Mouse (Mus musculus) thymus, adult 2 months (tissue): ENCODE data around the gene Hoxb8. TPM values are rescaled to one million over a fixed set of nuclear protein-coding genes. Genes with fewer than 3 reads are reported as not detected.

Source experiments
- DNase-seq: peaks from one replicate; pipeline ENCODE4 v3.0.0; 2021
- H3K27ac ChIP-seq: fragments of 200-500 bp; 2 replicates; pipeline ENCODE4 v1.5.1; 2012; ENCODE audit warnings: low read length, control low read depth; ENCODE audit not compliant: control insufficient read depth, insufficient read depth
- H3K27me3 ChIP-seq: fragments of 200-500 bp; 2 replicates; pipeline ENCODE4 v1.6.1; 2012; ENCODE audit warnings: mild to moderate bottlenecking, low read length, moderate library complexity, mixed read lengths; ENCODE audit not compliant: control insufficient read depth, insufficient read depth
- H3K36me3 ChIP-seq: fragments of 200-500 bp; 2 replicates; pipeline ENCODE4 v1.6.1; 2012; ENCODE audit warnings: mild to moderate bottlenecking, low read length, moderate library complexity; ENCODE audit not compliant: control insufficient read depth, insufficient read depth
- H3K4me1 ChIP-seq: fragments of 200-500 bp; replicated peaks from 2 replicates; pipeline ENCODE4 v1.6.1; 2012; ENCODE audit warnings: low read length; ENCODE audit not compliant: control insufficient read depth, insufficient read depth
- H3K4me3 ChIP-seq: fragments of 200-500 bp; 2 replicates; pipeline ENCODE4 v1.5.1; 2012; ENCODE audit warnings: mild to moderate bottlenecking, low read length, control low read depth, moderate library complexity; ENCODE audit not compliant: control insufficient read depth, insufficient read depth
- CTCF ChIP-seq: fragments of 200-500 bp; IDR thresholded peaks from 2 replicates; pipeline ENCODE4 v1.5.1; 2012; ENCODE audit warnings: mild to moderate bottlenecking, control low read depth, low read length, moderate library complexity, borderline replicate concordance; ENCODE audit not compliant: control insufficient read depth, poor library complexity, insufficient read depth; ENCODE audit errors: extremely low read depth
- POLR2A ChIP-seq: fragments of 200-500 bp; IDR thresholded peaks from 2 replicates; pipeline ENCODE4 v1.6.1; 2012; ENCODE audit warnings: mild to moderate bottlenecking, low read length, control low read depth, moderate library complexity; ENCODE audit not compliant: control insufficient read depth, poor library complexity, insufficient read depth; ENCODE audit errors: extremely low read depth
- WGBS: fragments of 180-500 bp; shearing (Covaris S2); methylation state at CpG from one replicate; pipeline ENCODE4 v1.1.7; 2018; 5-methylcytosine and 5-hydroxymethylcytosine counted together
- polyA plus RNA-seq: library from polyadenylated mRNA; depleted of rRNA; stranded (reverse); fragments of >200 nt; gene quantifications from 2 replicates; pipeline ENCODE4 v1.2.3, GENCODE M21; 2012

The Hoxb8 gene
- polyA plus RNA-seq, 1 experiment, result 0.20 TPM

DNA sequence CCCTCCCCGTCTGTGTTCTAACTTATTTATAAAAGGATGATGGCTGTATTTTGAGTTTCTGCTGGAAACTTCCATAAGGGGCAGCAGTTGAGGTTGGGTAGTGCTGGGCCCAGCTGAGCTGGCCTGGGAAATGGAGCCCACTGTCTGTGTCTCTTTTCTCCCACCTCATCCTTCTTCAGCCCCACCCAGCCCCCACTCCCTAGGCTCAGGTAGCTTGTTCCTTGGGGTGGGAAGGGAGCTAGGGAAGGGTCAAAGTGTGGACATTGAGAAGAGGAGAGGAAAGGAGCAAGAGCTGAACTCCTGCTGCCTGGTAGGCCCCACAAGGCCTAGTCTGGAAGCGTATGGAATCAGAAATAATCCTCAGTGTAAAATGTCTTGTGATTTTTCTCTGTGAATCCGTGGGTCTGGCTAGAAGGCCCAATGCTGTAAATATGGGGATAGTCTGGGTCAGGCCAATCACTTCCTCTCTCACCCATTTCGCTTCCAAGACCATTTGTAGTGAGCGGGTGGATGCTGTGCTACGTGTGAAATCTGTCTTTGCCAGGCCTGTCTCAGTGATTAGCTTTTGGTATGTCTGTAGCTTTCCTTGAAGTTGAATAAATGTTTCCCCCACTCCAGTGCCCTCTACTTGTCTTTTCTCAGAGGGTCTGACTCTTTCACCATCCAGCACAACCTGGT is 23.9 kb downstream of the Hoxb8 start:
- no peak overlapping the region for H3K4me3 ChIP-seq
- no peak overlapping the region for H3K27ac ChIP-seq
- TF ChIP-seq POLR2A, result no peak
- TF ChIP-seq CTCF, result no peak
- no peaks in the 10 kb centered on the region for H3K4me1 ChIP-seq
- H3K27me3 ChIP-seq, result peaks cover 7% of the 10 kb centered on the region
- no peak for DNase-seq
- H3K36me3 ChIP-seq, result no peaks in the 10 kb centered on the region
- 89% methylated on average over 6 of the region's 6 CpGs for WGBS

DNA sequence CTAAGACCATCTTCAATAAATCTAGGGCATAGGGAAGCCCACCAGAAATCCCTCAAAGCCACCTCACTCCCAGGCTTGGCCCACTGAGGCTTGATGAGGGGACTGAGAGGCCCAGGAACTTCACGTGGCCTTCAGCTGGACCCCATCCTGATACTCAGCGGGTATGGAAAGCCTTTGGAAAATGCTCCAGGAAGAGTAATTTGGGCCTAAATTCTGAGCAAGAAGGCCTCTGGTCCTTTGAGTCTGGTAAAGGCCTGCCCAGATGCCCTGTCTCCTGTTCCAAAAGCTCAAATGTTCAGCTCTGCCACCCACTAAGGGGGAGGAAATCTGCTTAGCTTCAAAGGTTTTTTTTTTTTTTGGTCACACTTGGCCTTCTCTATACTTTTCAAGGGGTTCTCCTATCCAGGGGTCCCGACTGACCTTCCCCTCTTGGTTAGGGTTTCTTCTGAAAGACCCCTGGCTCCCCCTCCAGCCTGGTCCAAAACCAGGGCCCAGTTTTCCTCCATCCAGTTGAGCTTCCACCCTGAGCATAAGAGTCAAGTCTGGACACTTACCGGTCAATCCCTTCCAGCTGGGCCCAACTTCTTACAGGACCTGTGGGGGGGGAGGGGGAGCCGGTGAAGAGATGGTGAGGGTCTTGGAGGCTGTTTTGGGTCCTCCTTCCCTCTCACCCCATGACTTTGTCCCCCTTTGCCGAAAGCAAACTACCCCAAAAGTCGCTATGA is 24.6 kb downstream of the Hoxb8 start:
- peaks cover 7% of the 10 kb centered on the region for H3K27me3 ChIP-seq

DNA sequence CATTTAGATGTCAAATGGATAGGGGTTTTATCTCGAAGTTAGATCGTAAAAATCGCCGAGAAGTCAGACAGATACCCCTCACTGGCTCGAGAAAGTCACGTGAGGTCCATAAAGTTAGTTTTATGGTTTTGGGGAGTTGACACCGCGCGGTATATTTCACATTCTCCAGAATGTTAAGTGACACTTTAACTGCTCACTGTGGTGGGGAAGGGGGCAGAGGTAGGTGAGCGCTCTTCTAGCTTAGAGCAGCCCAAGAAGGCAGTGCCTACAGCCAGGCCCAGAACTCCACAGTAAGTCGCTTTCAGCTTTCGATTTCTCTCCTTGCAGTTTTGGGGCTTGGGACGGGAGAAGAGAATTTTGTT is 25.2 kb downstream of the Hoxb8 start:
- no peaks in the 10 kb centered on the region for H3K36me3 ChIP-seq
- 47% methylated on average over 13 of the region's 13 CpGs for WGBS
- peaks cover 6% of the 10 kb centered on the region; the same call in 1 of the 2 replicates for H3K4me1 ChIP-seq
- H3K27ac ChIP-seq, result no peak overlapping the region
- no peak for DNase-seq
- no peak overlapping the region for H3K4me3 ChIP-seq
- TF ChIP-seq CTCF (no peak), POLR2A (no peak)
- H3K27me3 ChIP-seq, result peaks cover 7% of the 10 kb centered on the region

More for the DNA sequence above, 24.6 kb downstream of the Hoxb8 start:
- no peaks in the 10 kb centered on the region for H3K36me3 ChIP-seq
- no peak for DNase-seq
- no peak overlapping the region for H3K27ac ChIP-seq
- WGBS, result 78% methylated on average over 7 of the region's 7 CpGs
- TF ChIP-seq POLR2A (no peak), CTCF (no peak)
- no peak overlapping the region for H3K4me3 ChIP-seq
- H3K4me1 ChIP-seq, result peaks cover 4% of the 10 kb centered on the region; the same call in 1 of the 2 replicates

DNA sequence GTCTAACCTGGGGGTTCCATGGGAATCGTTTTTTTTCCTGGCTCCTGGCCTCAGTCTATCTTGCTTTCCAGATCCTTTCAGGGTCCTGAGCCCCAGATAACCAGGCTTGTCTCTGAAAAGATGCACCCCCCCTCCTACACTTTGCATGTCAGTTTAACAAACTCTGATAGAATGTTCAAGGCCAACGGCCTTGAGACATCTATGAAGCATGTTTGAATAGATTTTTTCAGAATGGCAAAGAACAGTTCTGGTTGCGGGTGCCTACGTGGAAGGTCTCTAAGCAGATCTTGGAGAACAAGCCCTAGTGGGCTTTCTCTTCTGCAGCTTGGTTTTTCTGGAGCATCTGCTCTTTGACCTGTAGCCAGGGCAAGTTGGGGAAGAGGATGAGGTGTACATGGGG is 27.1 kb downstream of the Hoxb8 start:
- Histone ChIP-seq H3K36me3 (no peaks in the 10 kb centered on the region), H3K4me3 (no peak overlapping the region), H3K4me1 (peaks cover 9% of the 10 kb centered on the region; the same call in 1 of the 2 replicates), H3K27me3 (peaks cover 10% of the 10 kb centered on the region), H3K27ac (no peak overlapping the region)
- 65% methylated on average over 4 of the region's 4 CpGs for WGBS
- TF ChIP-seq POLR2A (no peak), CTCF (no peak)
- no peak for DNase-seq

DNA sequence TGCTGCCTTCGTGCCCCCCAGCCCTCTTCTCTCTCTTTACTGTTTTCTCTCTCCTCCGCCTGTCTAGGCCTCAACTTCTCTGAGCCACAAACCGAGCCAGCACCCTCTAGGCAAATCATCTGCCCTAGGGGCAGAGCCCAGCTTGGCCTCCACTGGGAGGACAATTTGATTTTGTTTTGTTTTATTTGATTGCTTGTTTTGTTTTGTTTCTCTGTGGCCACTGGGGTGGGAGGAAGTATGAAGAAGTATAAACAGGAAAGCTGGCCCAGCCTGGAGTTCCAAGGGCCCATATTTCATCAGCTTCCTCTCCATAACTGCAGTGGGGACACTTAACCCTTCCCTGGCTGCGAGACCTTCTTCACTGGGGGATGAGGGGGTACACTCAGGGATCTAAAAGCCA is 27.6 kb downstream of the Hoxb8 start:
- H3K27ac ChIP-seq, result no peak overlapping the region
- DNase-seq, result no peak
- H3K4me3 ChIP-seq, result no peak overlapping the region
- H3K27me3 ChIP-seq, result peaks cover 15% of the 10 kb centered on the region
- no peaks in the 10 kb centered on the region for H3K36me3 ChIP-seq
- no peak for TF ChIP-seq POLR2A
- TF ChIP-seq CTCF, result no peak
- 60% methylated on average over 4 of the region's 4 CpGs for WGBS
- peaks cover 9% of the 10 kb centered on the region; the same call in 1 of the 2 replicates for H3K4me1 ChIP-seq

DNA sequence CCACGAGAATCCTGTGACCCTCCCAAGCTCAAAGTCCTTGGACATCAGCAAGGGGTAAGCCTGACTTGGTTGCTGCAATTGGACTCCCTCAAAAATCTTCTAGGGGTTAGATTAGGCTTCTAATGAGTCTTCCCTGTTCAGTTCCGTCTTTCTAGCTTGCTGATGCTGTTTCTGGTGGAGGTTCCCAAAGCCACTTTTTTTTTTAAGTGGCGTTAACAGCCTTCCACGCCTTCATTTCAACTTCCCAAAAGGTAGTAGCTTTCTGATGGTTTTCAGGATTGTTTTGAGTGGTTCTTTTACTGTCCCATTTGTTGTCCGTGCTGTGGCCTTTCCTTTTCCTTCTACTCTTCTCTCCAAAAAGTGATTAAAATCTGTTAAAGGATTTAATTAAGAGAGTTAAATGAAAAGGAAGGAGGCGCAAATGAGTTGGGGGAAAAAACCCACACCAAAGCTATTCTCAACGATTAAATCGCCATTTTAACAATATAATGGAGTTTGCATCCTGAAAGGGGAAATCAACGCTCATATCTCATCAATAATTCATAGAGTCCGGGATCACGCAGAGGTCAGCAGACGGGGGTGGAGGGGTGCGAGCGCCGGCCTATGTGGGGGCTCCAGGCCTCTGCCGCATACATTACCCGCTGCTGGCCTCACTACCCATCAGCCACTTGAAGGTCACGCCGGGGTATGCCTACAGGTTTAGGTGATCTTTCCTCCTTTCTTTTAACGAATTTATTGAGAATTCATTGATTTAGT is 28.7 kb downstream of the Hoxb8 start:
- TF ChIP-seq CTCF, result no peak
- TF ChIP-seq POLR2A, result no peak
- DNase-seq, result no peak
- 78% methylated on average over 20 of the region's 20 CpGs for WGBS
- no peak overlapping the region for H3K4me3 ChIP-seq
- H3K36me3 ChIP-seq, result no peaks in the 10 kb centered on the region
- H3K27me3 ChIP-seq, result peaks cover 19% of the 10 kb centered on the region
- no peak overlapping the region for H3K27ac ChIP-seq
- peaks cover 9% of the 10 kb centered on the region; the same call in 1 of the 2 replicates for H3K4me1 ChIP-seq
